ENCODE assay signal across 29 mouse cellular contexts in the genomic region with DNA sequence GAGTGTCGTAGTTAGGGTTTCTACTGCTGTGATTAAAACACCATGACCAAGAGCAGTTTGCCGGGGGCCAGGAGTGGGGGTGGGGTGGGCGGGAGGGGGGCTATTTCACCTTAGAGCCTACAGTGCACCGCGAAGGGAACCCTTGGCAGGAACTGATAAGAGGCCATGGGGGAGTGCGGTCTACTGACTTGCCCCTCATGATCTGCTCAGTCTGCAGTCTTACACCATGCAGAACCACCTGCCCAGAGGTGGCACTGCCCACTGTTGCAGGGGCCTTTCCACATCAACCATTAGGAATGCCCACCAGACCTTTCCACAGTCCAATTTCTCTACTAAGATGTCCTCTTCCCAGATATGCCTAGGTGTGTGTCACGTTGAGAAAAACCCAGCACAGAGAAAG.
DNase-seq lines count a peak whose midpoint lies in the region; ATAC-seq and TF ChIP-seq lines count a peak whose summit lies in the region.
"Had no signal": no experiment of that assay in that cellular context is flagged by ENCODE, and none has a peak within 500 bp of the region (broad histone marks: within the 10 kb centered on the region; RNA-seq: fewer than 3 reads in every experiment).

No protein-coding gene starts in this region.

- ATAC-seq in kidney, embryonic 16.5 days (ENCODE audit: low FRiP score, low TSS enrichment), result peak; percentile 74
- peak; percentile 87 for ATAC-seq in hematopoietic stem cell, adult 5-6 weeks (replicated peaks in 1 of 2; ENCODE audit: insufficient read depth in 1 of 2, low FRiP score in 2 of 2, low TSS enrichment in 1 of 2, low read depth in 1 of 2, poor library complexity in 2 of 2, severe bottlenecking in 2 of 2)
- ATAC-seq in liver, embryonic 15.5 days (ENCODE audit: insufficient read depth), result peak; percentile 57
- no peak for ATAC-seq in erythroid progenitor cell, adult 5-6 weeks (replicated peaks; ENCODE audit: low FRiP score, poor library complexity, severe bottlenecking)
- ATAC-seq: activated CD4-positive, CD25-positive, alpha-beta regulatory T cell, adult 4 months; CD4-positive, CD25-positive, alpha-beta regulatory T cell, adult 4 months; forebrain, embryonic 16.5 days had no signal

- TF ChIP-seq EP300 in MEL (IDR thresholded peaks at IDR 0.05; ENCODE audit: low read depth in 1 of 2, low read length in 2 of 2), result peak in 1 of 2 experiments; percentile 26; a peak in 1 of 4 replicates

- H3K27ac ChIP-seq in kidney, embryonic 16.5 days (ENCODE audit: low read length), result no peak overlapping the region
- H3K27ac ChIP-seq in MEL (ENCODE audit: control insufficient read depth, low read depth, low read length), result no peak overlapping the region
- H3K27ac ChIP-seq in liver, embryonic 15.5 days (replicated peaks), result no peak overlapping the region
- H3K27ac ChIP-seq: embryonic facial prominence, embryonic 13.5 days; hindbrain, embryonic 14.5 days; layer of hippocampus, adult 2 months; left cerebral cortex, adult 2 months; limb, embryonic 13.5 days; macrophage; midbrain, embryonic 12.5 days; neural tube, embryonic 13.5 days had no signal

- no peak overlapping the region for H3K9ac ChIP-seq in kidney, embryonic 16.5 days (replicated peaks; ENCODE audit: low read length)
- H3K9ac ChIP-seq in MEL (ENCODE audit: control insufficient read depth, low read depth, low read length, poor library complexity, severe bottlenecking), result no peak overlapping the region
- no peak overlapping the region for H3K9ac ChIP-seq in liver, embryonic 15.5 days
- H3K9ac ChIP-seq: embryonic facial prominence, embryonic 13.5 days; heart, embryonic 12.5 days; hindbrain, embryonic 14.5 days; limb, embryonic 13.5 days; midbrain, embryonic 12.5 days; neural tube, embryonic 13.5 days had no signal

- H3K9me3 ChIP-seq in kidney, embryonic 16.5 days (ENCODE audit: low read length), result no peaks in the 10 kb centered on the region
- no peaks in the 10 kb centered on the region for H3K9me3 ChIP-seq in MEL (replicated peaks; ENCODE audit: insufficient read depth, low read length)
- no peaks in the 10 kb centered on the region for H3K9me3 ChIP-seq in liver, embryonic 15.5 days (replicated peaks)
- H3K9me3 ChIP-seq: embryonic facial prominence, embryonic 13.5 days; heart, embryonic 12.5 days; limb, embryonic 13.5 days; midbrain, embryonic 12.5 days; neural tube, embryonic 13.5 days had no signal

- no peak for TF ChIP-seq CTCF in MEL (IDR thresholded peaks at IDR 0.05 in 2 of 3, conservative IDR thresholded peaks at IDR 0.05 in 1 of 3; ENCODE audit: control insufficient read depth in 1 of 3, insufficient read depth in 1 of 3, low read depth in 2 of 3, low read length in 3 of 3, poor library complexity in 1 of 3, severe bottlenecking in 1 of 3)

- intact Hi-C loops in gastrocnemius, postnatal 36 days (cut with DNase I), result loop anchor here (10.0 kb wide), 1 partner anchor 170 kb away; no protein-coding TSS in a partner anchor

- H3K4me1 ChIP-seq in kidney, embryonic 16.5 days (ENCODE audit: insufficient read depth, low read length), result no peaks in the 10 kb centered on the region
- peaks cover 0 to 8% of the 10 kb centered on the region in 2 experiments; a peak in 2 of 4 replicates for H3K4me1 ChIP-seq in MEL (ENCODE audit: control insufficient read depth in 1 of 2, insufficient read depth in 2 of 2, low read length in 2 of 2)
- H3K4me1 ChIP-seq in liver, embryonic 15.5 days (replicated peaks), result peaks cover 24% of the 10 kb centered on the region
- H3K4me1 ChIP-seq: heart, embryonic 12.5 days; limb, embryonic 13.5 days; midbrain, embryonic 12.5 days; neural tube, embryonic 13.5 days had no signal

- no peak for TF ChIP-seq RAD21 in MEL (IDR thresholded peaks at IDR 0.05; ENCODE audit: low read depth, low read length)

- WGBS in kidney, embryonic 16.5 days, result 58% methylated on average over 7 of the region's 7 CpGs
- WGBS in liver, embryonic 15.5 days (ENCODE audit: insufficient replicate concordance), result 21% methylated on average over 7 of the region's 7 CpGs

- H3K27me3 ChIP-seq in kidney, embryonic 16.5 days (ENCODE audit: insufficient read depth, low read length), result no peaks in the 10 kb centered on the region
- no peaks in the 10 kb centered on the region for H3K27me3 ChIP-seq in MEL (ENCODE audit: control insufficient read depth in 1 of 2, insufficient read depth in 2 of 2, low read length in 2 of 2)
- H3K27me3 ChIP-seq in liver, embryonic 15.5 days, result no peaks in the 10 kb centered on the region
- H3K27me3 ChIP-seq: embryonic facial prominence, embryonic 13.5 days; heart, embryonic 12.5 days; limb, embryonic 13.5 days; midbrain, embryonic 12.5 days; neural tube, embryonic 13.5 days had no signal

- H3K4me3 ChIP-seq in kidney, embryonic 16.5 days (ENCODE audit: low read length), result no peak overlapping the region
- H3K4me3 ChIP-seq in MEL (ENCODE audit: control insufficient read depth in 1 of 2, insufficient read depth in 1 of 2, low read depth in 2 of 2, low read length in 2 of 2), result no peak overlapping the region
- H3K4me3 ChIP-seq in liver, embryonic 15.5 days (replicated peaks), result no peak overlapping the region
- H3K4me3 ChIP-seq: embryonic facial prominence, embryonic 13.5 days; heart, embryonic 12.5 days; layer of hippocampus, adult 2 months; left cerebral cortex, adult 2 months; limb, embryonic 13.5 days; midbrain, embryonic 12.5 days; neural tube, embryonic 13.5 days had no signal

- no peaks in the 10 kb centered on the region for H3K36me3 ChIP-seq in kidney, embryonic 16.5 days (ENCODE audit: insufficient read depth, low read length)
- no peaks in the 10 kb centered on the region for H3K36me3 ChIP-seq in MEL (ENCODE audit: control insufficient read depth in 1 of 2, insufficient read depth in 2 of 2, low read length in 2 of 2)
- no peaks in the 10 kb centered on the region for H3K36me3 ChIP-seq in liver, embryonic 15.5 days (replicated peaks)
- H3K36me3 ChIP-seq: embryonic facial prominence, embryonic 13.5 days; heart, embryonic 12.5 days; limb, embryonic 13.5 days; midbrain, embryonic 12.5 days; neural tube, embryonic 13.5 days had no signal

- no peak for TF ChIP-seq POLR2A in MEL (IDR thresholded peaks at IDR 0.05; ENCODE audit: control insufficient read depth in 1 of 2, insufficient read depth in 1 of 2, low read depth in 1 of 2, low read length in 2 of 2, poor library complexity in 1 of 2)

- no peaks in the 10 kb centered on the region for H3K79me2 ChIP-seq in MEL (ENCODE audit: control insufficient read depth, insufficient read depth, low read length, poor library complexity)

- no peak overlapping the region for H3K4me2 ChIP-seq in kidney, embryonic 16.5 days (replicated peaks; ENCODE audit: low read depth, low read length)
- H3K4me2 ChIP-seq in liver, embryonic 15.5 days, result peak overlapping the region; percentile 27; the same call in 1 of the 2 replicates
- H3K4me2 ChIP-seq: embryonic facial prominence, embryonic 13.5 days; heart, embryonic 12.5 days; hindbrain, embryonic 14.5 days; limb, embryonic 13.5 days; midbrain, embryonic 12.5 days; neural tube, embryonic 13.5 days had no signal

- DNase-seq in kidney, postnatal 10 days, result no peak
- DNase-seq in MEL (ENCODE audit: low read depth, low spot score), result peak; percentile 19
- DNase-seq in gastrocnemius, postnatal 36 days, result no peak
- no peak for DNase-seq in cerebellum, adult 11 months
- DNase-seq: adrenal gland, postnatal 14 days; cerebellum, adult 11-12 months; cerebellum, adult 9-11 months; gastrocnemius, postnatal 10 days; heart, adult 18-20 months; heart, postnatal 4 days; kidney, adult 18-20 months; lung, adult 2 months; lung, postnatal 10 days had no signal

TF ChIP-seq in MEL, 35 proteins besides CTCF, POLR2A, EP300 and RAD21:
- TF ChIP-seq SMC3 (IDR thresholded peaks at IDR 0.05; ENCODE audit: low read depth, low read length) (no peak), BHLHE40 (IDR thresholded peaks at IDR 0.05; ENCODE audit: borderline replicate concordance, low read depth, low read length) (no peak), MYB (IDR thresholded peaks at IDR 0.05; ENCODE audit: low read depth, low read length) (no peak), ZMIZ1 (IDR thresholded peaks at IDR 0.05; ENCODE audit: low read depth, low read length) (no peak), TBP (IDR thresholded peaks at IDR 0.05; ENCODE audit: low read depth, low read length) (no peak), ZC3H11A (IDR thresholded peaks at IDR 0.05; ENCODE audit: low read depth, low read length) (no peak), MAFK (IDR thresholded peaks at IDR 0.05; ENCODE audit: borderline replicate concordance, low read depth, low read length) (no peak), USF2 (IDR thresholded peaks at IDR 0.05; ENCODE audit: borderline replicate concordance in 1 of 2, insufficient read depth in 1 of 2, low read depth in 1 of 2, low read length in 2 of 2) (no peak)
